Mouse (Mus musculus) lung, embryonic 15.5 days (tissue): ENCODE measurements around the gene Spatc1l. TPM values are rescaled to one million over a fixed set of nuclear protein-coding genes. Genes with fewer than 3 reads are reported as not detected.

Source experiments
- ATAC-seq: fragments of 200-750 bp; cut with Nextera tagmentation; 2 replicates; pipeline ENCODE4 v1.8.0; 2017; ENCODE audit warnings: moderate number of reproducible peaks, borderline replicate concordance; ENCODE audit not compliant: low FRiP score, low TSS enrichment; ENCODE audit errors: extremely low read depth
- H3K27ac ChIP-seq: fragments of 300-500 bp; sonication (generic); 2 replicates; pipeline ENCODE4 v1.5.1; 2015; ENCODE audit warnings: moderate library complexity, mild to moderate bottlenecking, inconsistent platforms
- H3K27me3 ChIP-seq: fragments of 300-500 bp; sonication (generic); 2 replicates; pipeline ENCODE4 v1.6.1; 2015; ENCODE audit warnings: inconsistent platforms
- H3K36me3 ChIP-seq: fragments of 300-500 bp; sonication (generic); 2 replicates; pipeline ENCODE4 v1.6.1; 2015; ENCODE audit warnings: inconsistent platforms
- H3K4me1 ChIP-seq: fragments of 300-500 bp; sonication (generic); 2 replicates; pipeline ENCODE4 v1.6.1; 2015; ENCODE audit warnings: inconsistent platforms
- H3K4me2 ChIP-seq: fragments of 300-500 bp; sonication (generic); 2 replicates; pipeline ENCODE4 v1.6.1; 2015; ENCODE audit warnings: inconsistent platforms, mild to moderate bottlenecking, moderate library complexity
- H3K4me3 ChIP-seq: fragments of 300-500 bp; sonication (generic); 2 replicates; pipeline ENCODE4 v1.5.1; 2015; ENCODE audit warnings: mild to moderate bottlenecking, inconsistent platforms
- H3K9ac ChIP-seq: fragments of 300-500 bp; sonication (generic); 2 replicates; pipeline ENCODE4 v1.6.1; 2015; ENCODE audit warnings: inconsistent platforms
- H3K9me3 ChIP-seq: fragments of 300-500 bp; sonication (generic); 2 replicates; pipeline ENCODE4 v1.6.1; 2016; ENCODE audit warnings: inconsistent platforms
- WGBS: fragments of 180-500 bp; shearing (Covaris S2); methylation state at CpG from one replicate; pipeline ENCODE4 v1.1.7; 2015; 5-methylcytosine and 5-hydroxymethylcytosine counted together
- polyA plus RNA-seq: library from polyadenylated mRNA; unstranded; fragments of >200 nt; fragmentation: Nextera tagmentation; extraction: Ambion mirVana; gene quantifications from 2 replicates; pipeline ENCODE4 v1.2.1, GENCODE M21; 2015

Spatc1l gene
- not detected in 2 replicates for polyA plus RNA-seq

GRCm38 (mm10) chr10:76561972-76562371, at the start of gene Spatc1l:
Spatc1l (plus strand) TSS chr10:76562272.
- H3K4me1 ChIP-seq = no peaks in the 10 kb centered on the region
- no peak within 1 kb of the TSS for H3K9ac ChIP-seq
- WGBS = 86% methylated on average over 10 of the region's 10 CpGs
- no peak within 1 kb of the TSS for H3K4me2 ChIP-seq
- H3K4me3 ChIP-seq = no peak within 1 kb of the TSS
- H3K36me3 ChIP-seq = no peaks in the 10 kb centered on the region
- no peak for ATAC-seq
- H3K27me3 ChIP-seq = no peaks in the 10 kb centered on the region
- no peaks in the 10 kb centered on the region for H3K9me3 ChIP-seq
- H3K27ac ChIP-seq = no peak within 1 kb of the TSS

DNA sequence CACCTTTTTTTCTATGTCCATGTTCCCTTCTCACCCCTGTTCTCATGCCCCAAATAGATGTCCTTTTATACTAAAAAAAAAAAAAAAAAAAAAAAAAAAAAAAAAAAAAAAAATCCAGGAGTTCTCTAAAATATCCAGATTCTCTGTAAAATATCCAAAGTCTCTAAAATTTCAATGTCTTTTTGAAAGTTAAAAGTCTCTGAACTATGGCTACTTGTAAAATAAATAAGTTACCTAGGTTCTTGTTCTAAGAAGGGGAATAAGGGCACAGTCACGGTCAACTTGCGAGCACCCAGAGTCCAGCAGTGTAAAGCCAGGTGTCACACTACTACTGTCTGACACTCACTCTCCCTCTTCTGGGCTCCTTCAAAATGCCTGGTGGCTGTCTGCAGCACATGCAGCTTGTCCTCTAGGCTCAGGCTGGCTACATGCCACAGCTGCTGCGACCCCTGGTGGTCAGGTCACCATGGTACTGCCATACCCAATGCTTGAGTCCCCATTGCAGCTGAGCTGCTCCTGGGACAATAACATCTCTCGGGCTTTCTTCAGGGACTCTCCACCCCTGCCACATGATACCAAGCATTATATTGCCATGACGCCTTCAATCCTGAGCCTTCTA, 49.0 kb upstream of the Spatc1l start:
- Histone ChIP-seq H3K9me3 (no peaks in the 10 kb centered on the region), H3K4me2 (no peak overlapping the region), H3K4me3 (no peak overlapping the region), H3K27me3 (no peaks in the 10 kb centered on the region), H3K9ac (no peak overlapping the region), H3K36me3 (peaks cover 51% of the 10 kb centered on the region), H3K4me1 (no peaks in the 10 kb centered on the region), H3K27ac (no peak overlapping the region)
- 42% methylated on average over 5 of the region's 5 CpGs for WGBS
- peak; percentile 69; the same call in 1 of the 2 replicates for ATAC-seq

DNA sequence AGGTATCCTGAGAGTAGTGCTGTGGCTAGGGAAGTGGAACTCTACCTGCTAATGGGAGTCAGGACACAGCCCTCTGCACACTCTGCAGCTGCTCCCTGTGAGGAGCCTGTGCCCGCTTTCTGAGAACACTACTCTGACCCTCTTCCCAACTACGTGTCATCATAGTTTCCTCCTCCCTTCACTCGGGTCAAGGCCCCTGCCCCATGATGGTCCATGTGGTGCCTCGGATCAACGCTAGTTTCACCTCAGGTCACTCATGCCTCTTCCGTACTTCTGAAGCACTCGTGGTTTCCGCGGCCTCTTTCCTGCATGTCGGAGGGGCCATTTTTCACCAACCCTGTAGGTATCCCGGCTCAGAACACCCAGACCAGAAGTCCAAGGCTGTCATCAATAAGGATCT, 31.1 kb upstream of the Spatc1l start:
- WGBS = 1% methylated on average over 11 of the region's 11 CpGs
- peak overlapping the region; percentile 44 for H3K9ac ChIP-seq
- peaks cover 16% of the 10 kb centered on the region for H3K4me1 ChIP-seq
- no peaks in the 10 kb centered on the region for H3K9me3 ChIP-seq
- no peak overlapping the region for H3K27ac ChIP-seq
- peak; percentile 67 for ATAC-seq
- no peaks in the 10 kb centered on the region for H3K27me3 ChIP-seq
- H3K4me2 ChIP-seq = peak overlapping the region; percentile 92
- peak overlapping the region; percentile 70 for H3K4me3 ChIP-seq
- H3K36me3 ChIP-seq = peaks cover 4% of the 10 kb centered on the region; the same call in 1 of the 2 replicates

GRCm38 (mm10) chr10:76531375-76531774, 30.7 kb upstream of the Spatc1l start, which contains the start of gene Lss:
Lss (plus strand) TSS chr10:76531588.
- H3K4me1 ChIP-seq = peaks cover 16% of the 10 kb centered on the region
- H3K4me2 ChIP-seq = peak within 1 kb of the TSS; percentile 92
- WGBS = under 1% methylated on average over 37 of the region's 37 CpGs
- peak within 1 kb of the TSS; percentile 66 for H3K27ac ChIP-seq
- H3K27me3 ChIP-seq = no peaks in the 10 kb centered on the region
- peak; percentile 99 for ATAC-seq
- H3K9me3 ChIP-seq = no peaks in the 10 kb centered on the region
- peaks cover 7% of the 10 kb centered on the region; the same call in 1 of the 2 replicates for H3K36me3 ChIP-seq
- peak within 1 kb of the TSS; percentile 69 for H3K9ac ChIP-seq
- H3K4me3 ChIP-seq = peak within 1 kb of the TSS; percentile 70

- Histone ChIP-seq H3K4me1 (peaks cover 16% of the 10 kb centered on the region), H3K27ac (peak overlapping the region; percentile 66), H3K9ac (peak overlapping the region; percentile 69), H3K36me3 (peaks cover 7% of the 10 kb centered on the region; the same call in 1 of the 2 replicates), H3K4me3 (peak overlapping the region; percentile 70), H3K27me3 (no peaks in the 10 kb centered on the region), H3K9me3 (no peaks in the 10 kb centered on the region), H3K4me2 (peak overlapping the region; percentile 92)
- peak; percentile 27; the same call in 1 of the 2 replicates for ATAC-seq
- 2% methylated on average over 14 of the region's 14 CpGs for WGBS
Observed at GRCm38 (mm10) chr10:76531828-76532227, 30.2 kb upstream of the Spatc1l start.

DNA sequence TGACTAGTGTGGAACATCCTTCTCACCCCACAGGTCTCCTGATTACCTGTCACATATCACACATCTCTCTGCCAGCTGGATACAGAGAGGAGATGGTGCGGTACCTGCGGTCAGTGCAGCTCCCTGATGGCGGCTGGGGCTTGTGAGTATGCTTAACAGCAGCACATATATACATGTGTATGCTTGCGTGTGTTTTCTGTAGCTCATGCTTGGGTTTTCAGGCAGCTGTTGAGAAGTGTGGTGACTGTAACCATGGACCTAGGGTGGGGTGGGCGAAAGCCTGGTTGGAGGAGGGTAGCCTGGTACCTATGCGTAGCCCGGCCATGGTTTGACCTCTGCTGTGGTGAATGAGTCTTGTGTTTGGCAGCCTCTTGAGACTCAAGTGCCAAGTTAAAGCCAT, 26.5 kb upstream of the Spatc1l start:
- peaks cover 28% of the 10 kb centered on the region for H3K36me3 ChIP-seq
- no peaks in the 10 kb centered on the region for H3K27me3 ChIP-seq
- ATAC-seq = no peak
- no peaks in the 10 kb centered on the region for H3K9me3 ChIP-seq
- 90% methylated on average over 7 of the region's 7 CpGs for WGBS
- no peak overlapping the region for H3K4me3 ChIP-seq
- no peak overlapping the region for H3K4me2 ChIP-seq
- H3K4me1 ChIP-seq = peaks cover 15% of the 10 kb centered on the region
- no peak overlapping the region for H3K9ac ChIP-seq
- H3K27ac ChIP-seq = no peak overlapping the region

GRCm38 (mm10) chr10:76537619-76538018, 24.5 kb upstream of the Spatc1l start:
- no peak for ATAC-seq
- 54% methylated on average over 9 of the region's 9 CpGs for WGBS
- Histone ChIP-seq H3K4me1 (peaks cover 1% of the 10 kb centered on the region; the same call in 1 of the 2 replicates), H3K27ac (no peak overlapping the region), H3K9me3 (no peaks in the 10 kb centered on the region), H3K4me3 (no peak overlapping the region), H3K27me3 (no peaks in the 10 kb centered on the region), H3K9ac (no peak overlapping the region), H3K36me3 (peaks cover 48% of the 10 kb centered on the region), H3K4me2 (no peak overlapping the region)

DNA sequence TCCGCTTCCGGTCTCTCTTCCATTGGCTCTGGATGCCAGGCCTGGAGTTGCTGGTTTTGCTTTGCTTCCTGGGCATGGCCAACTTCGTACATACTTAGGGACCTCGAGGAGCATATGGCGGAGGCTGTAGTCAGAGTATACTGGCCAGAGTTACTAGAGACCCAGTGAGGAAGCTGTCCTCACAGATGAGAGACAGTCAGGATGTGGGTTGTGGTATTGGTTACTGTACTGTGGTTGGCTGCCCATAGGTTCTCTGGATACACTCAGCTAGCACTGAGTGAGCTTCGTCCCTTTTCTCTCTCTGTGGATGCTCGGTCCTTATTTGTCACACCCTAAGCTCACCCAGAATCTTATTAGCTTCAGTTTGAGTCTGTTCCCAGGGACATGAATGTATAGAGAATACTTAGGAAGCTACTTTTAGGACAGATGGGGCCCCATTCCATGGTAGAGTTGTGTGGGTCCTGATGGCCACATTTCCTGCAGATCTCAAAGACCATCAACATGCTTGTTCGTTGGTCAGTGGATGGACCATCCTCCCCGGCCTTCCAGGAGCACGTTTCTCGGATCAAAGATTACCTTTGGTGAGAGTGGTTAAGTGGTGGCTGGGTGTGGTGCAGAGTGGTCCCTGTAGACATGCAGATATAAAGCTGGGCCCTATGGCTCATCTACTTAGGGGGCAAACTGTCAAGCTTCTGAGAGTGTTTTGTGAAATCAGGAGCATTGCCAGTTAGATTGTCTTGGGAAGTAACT, 20.6 kb upstream of the Spatc1l start:
- Histone ChIP-seq H3K36me3 (peaks cover 68% of the 10 kb centered on the region), H3K9ac (no peak overlapping the region), H3K9me3 (no peaks in the 10 kb centered on the region), H3K4me1 (no peaks in the 10 kb centered on the region), H3K27ac (no peak overlapping the region), H3K27me3 (no peaks in the 10 kb centered on the region), H3K4me3 (no peak overlapping the region), H3K4me2 (no peak overlapping the region)
- WGBS = 89% methylated on average over 11 of the region's 11 CpGs
- ATAC-seq = no peak

GRCm38 (mm10) chr10:76542636-76543375, 19.3 kb upstream of the Spatc1l start:
- WGBS = 84% methylated on average over 10 of the region's 10 CpGs
- Histone ChIP-seq H3K4me2 (no peak overlapping the region), H3K9ac (no peak overlapping the region), H3K9me3 (no peaks in the 10 kb centered on the region), H3K4me3 (no peak overlapping the region), H3K4me1 (no peaks in the 10 kb centered on the region), H3K27me3 (no peaks in the 10 kb centered on the region), H3K36me3 (peaks cover 78% of the 10 kb centered on the region), H3K27ac (no peak overlapping the region)
- ATAC-seq = no peak

GRCm38 (mm10) chr10:76546566-76546965, 15.5 kb upstream of the Spatc1l start:
- no peaks in the 10 kb centered on the region for H3K9me3 ChIP-seq
- peaks cover 71% of the 10 kb centered on the region for H3K36me3 ChIP-seq
- H3K4me3 ChIP-seq = no peak overlapping the region
- H3K27me3 ChIP-seq = no peaks in the 10 kb centered on the region
- WGBS = 90% methylated on average over 8 of the region's 8 CpGs
- H3K27ac ChIP-seq = no peak overlapping the region
- ATAC-seq = no peak
- H3K4me1 ChIP-seq = no peaks in the 10 kb centered on the region
- H3K4me2 ChIP-seq = no peak overlapping the region
- no peak overlapping the region for H3K9ac ChIP-seq

DNA sequence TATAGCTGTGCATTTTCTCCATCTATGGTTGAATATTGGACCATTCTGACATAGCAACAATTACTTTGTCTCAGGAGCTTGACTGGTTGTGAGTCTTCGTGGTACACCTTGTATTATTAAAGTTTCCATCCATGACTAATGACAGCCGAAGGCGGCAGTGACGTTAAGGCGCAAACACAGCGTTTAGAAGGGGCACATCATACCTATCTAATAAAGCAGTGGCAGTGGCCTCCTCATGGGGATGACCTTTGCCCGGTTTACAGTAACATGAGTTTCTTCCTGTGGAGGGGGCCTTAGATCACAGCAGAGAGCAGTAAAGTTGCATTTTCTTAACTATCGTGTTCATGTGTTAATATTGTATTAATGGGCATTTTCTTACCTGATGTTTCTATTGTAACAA, 13.9 kb upstream of the Spatc1l start:
- WGBS = 91% methylated on average over 8 of the region's 8 CpGs
- H3K36me3 ChIP-seq = peaks cover 76% of the 10 kb centered on the region
- H3K4me1 ChIP-seq = no peaks in the 10 kb centered on the region
- no peak for ATAC-seq
- H3K4me3 ChIP-seq = no peak overlapping the region
- no peak overlapping the region for H3K9ac ChIP-seq
- H3K4me2 ChIP-seq = no peak overlapping the region
- H3K27me3 ChIP-seq = no peaks in the 10 kb centered on the region
- no peak overlapping the region for H3K27ac ChIP-seq
- no peaks in the 10 kb centered on the region for H3K9me3 ChIP-seq
